Mouse (Mus musculus) hindbrain, embryonic 13.5 days (tissue): ENCODE measurements around the gene Ggcx. TPM values are rescaled to one million over a fixed set of nuclear protein-coding genes. Genes with fewer than 3 reads are reported as not detected.

Source experiments
- ATAC-seq: fragments of 200-750 bp; cut with Nextera tagmentation; 2 replicates; pipeline ENCODE4 v1.8.0; 2017; ENCODE audit warnings: moderate TSS enrichment; ENCODE audit not compliant: low FRiP score
- H3K27ac ChIP-seq: fragments of 300-500 bp; sonication (generic); 2 replicates; pipeline ENCODE4 v1.5.1; 2015; ENCODE audit warnings: inconsistent platforms, mild to moderate bottlenecking, moderate library complexity
- H3K27me3 ChIP-seq: fragments of 300-500 bp; sonication (generic); 2 replicates; pipeline ENCODE4 v1.6.1; 2015; ENCODE audit warnings: mild to moderate bottlenecking, inconsistent platforms
- H3K36me3 ChIP-seq: fragments of 300-500 bp; sonication (generic); 2 replicates; pipeline ENCODE4 v1.6.1; 2015; ENCODE audit warnings: mild to moderate bottlenecking, inconsistent platforms
- H3K4me1 ChIP-seq: fragments of 300-500 bp; sonication (generic); replicated peaks from 2 replicates; pipeline ENCODE4 v1.6.1; 2015; ENCODE audit warnings: inconsistent platforms
- H3K4me2 ChIP-seq: fragments of 300-500 bp; sonication (generic); 2 replicates; pipeline ENCODE4 v1.6.1; 2015; ENCODE audit warnings: inconsistent platforms, mild to moderate bottlenecking, moderate library complexity
- H3K4me3 ChIP-seq: fragments of 300-500 bp; sonication (generic); 2 replicates; pipeline ENCODE4 v1.5.1; 2015; ENCODE audit warnings: mild to moderate bottlenecking, inconsistent platforms
- H3K9ac ChIP-seq: fragments of 300-500 bp; sonication (generic); 2 replicates; pipeline ENCODE4 v1.6.1; 2015; ENCODE audit warnings: mild to moderate bottlenecking, inconsistent platforms
- H3K9me3 ChIP-seq: fragments of 300-500 bp; sonication (generic); 2 replicates; pipeline ENCODE4 v1.6.1; 2016; ENCODE audit warnings: inconsistent platforms
- WGBS: fragments of 180-500 bp; shearing (Covaris S2); methylation state at CpG from one replicate; pipeline ENCODE4 v1.1.7; 2015; 5-methylcytosine and 5-hydroxymethylcytosine counted together
- polyA plus RNA-seq: library from polyadenylated mRNA; unstranded; fragments of >200 nt; fragmentation: Nextera tagmentation; extraction: Ambion mirVana; gene quantifications from 2 replicates; pipeline ENCODE4 v1.2.1, GENCODE M21; 2015

The Ggcx gene
- polyA plus RNA-seq, 1 experiment from 2014 or later: 15.3 TPM

DNA sequence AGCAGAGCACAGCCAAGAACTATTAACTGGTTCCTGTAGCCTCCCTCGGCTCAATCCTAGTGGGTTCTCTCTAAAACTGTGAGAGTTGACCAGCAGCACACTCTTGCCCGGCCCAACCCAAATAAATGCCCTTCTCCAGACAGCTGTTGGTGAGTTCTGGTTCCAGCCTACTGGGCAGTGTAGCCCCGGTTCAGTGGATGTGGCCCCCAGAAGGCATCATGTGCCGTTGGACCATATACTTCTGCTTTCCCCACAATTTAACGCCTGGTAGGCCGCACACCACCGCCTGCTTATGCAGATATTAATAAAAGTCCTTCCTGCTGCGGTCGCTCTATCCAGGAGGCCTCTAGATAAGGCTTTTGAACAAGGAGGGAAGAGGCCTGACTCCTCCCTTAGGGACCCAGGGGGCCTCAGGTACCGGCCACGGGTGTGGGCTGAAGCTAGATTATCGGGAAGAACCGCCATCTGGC lies 24.6 kb upstream of the Ggcx start:
- H3K9me3 ChIP-seq: no peaks in the 10 kb centered on the region
- H3K27me3 ChIP-seq: peaks cover 32% of the 10 kb centered on the region
- ATAC-seq: no peak
- H3K4me1 ChIP-seq: peaks cover 12% of the 10 kb centered on the region
- 0 out of 2 replicates have a peak overlapping the region, but pooled peaks have one; percentile 55 for H3K27ac ChIP-seq
- 30% methylated on average over 13 of the region's 13 CpGs for WGBS
- peak overlapping the region; percentile 66 for H3K9ac ChIP-seq
- no peaks in the 10 kb centered on the region for H3K36me3 ChIP-seq
- peak overlapping the region; percentile 35 for H3K4me3 ChIP-seq
- H3K4me2 ChIP-seq: peak overlapping the region; percentile 54

DNA sequence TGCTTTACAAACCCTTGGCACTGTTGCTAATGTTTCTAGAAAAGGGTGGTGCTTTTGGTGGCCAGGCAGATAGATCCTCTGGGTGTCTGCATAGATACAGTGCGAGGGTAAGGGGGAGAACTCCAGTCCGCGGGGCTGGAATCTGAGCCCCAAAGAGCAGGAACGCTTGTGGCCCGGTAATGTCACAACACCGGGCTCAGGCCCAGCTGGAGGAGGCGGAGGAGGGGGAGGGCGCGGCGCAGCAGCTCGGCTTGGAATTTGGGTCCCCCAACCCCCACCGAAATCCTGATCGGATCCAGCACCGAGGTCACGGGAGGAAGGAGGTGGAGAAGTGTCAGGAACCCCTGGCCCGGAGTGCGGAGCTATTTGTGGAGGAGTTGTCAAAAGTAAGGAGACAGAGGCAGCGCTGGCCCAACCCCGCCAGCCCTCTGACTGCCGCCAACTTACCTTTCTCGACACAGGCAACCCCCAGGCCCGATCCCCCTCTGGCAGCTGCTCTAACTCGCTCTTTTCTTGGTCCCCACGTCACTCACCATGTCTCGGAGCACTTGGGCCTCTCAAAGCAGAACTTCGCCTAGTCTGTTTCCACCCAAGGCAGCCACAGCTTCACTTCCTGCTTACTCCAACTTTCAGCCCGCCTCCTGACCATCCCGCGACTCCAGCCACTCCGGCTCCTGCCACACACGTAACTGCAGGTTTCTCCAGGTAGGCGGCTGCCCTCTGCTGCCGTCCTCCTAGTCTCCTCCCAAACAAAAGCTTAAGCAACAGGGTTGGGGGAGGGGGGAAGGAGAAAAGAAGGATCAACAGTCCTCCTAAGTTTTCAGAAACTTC lies 24.0 kb upstream of the Ggcx start, which contains the start of gene Vamp8:
TSS of gene Vamp8 (minus strand) at position 763 of the 831 bp plus-strand sequence.
- H3K4me2 ChIP-seq: peak within 1 kb of the TSS; percentile 54
- peak within 1 kb of the TSS; percentile 35 for H3K4me3 ChIP-seq
- peak within 1 kb of the TSS; percentile 55; the same call in 1 of the 2 replicates for H3K27ac ChIP-seq
- WGBS: 2% methylated on average over 33 of the region's 33 CpGs
- no peaks in the 10 kb centered on the region for H3K36me3 ChIP-seq
- H3K9ac ChIP-seq: peak within 1 kb of the TSS; percentile 66
- H3K4me1 ChIP-seq: peaks cover 12% of the 10 kb centered on the region
- ATAC-seq: 0 out of 2 replicates have a peak, but pooled peaks have one; percentile 49
- H3K9me3 ChIP-seq: no peaks in the 10 kb centered on the region
- peaks cover 32% of the 10 kb centered on the region for H3K27me3 ChIP-seq

DNA sequence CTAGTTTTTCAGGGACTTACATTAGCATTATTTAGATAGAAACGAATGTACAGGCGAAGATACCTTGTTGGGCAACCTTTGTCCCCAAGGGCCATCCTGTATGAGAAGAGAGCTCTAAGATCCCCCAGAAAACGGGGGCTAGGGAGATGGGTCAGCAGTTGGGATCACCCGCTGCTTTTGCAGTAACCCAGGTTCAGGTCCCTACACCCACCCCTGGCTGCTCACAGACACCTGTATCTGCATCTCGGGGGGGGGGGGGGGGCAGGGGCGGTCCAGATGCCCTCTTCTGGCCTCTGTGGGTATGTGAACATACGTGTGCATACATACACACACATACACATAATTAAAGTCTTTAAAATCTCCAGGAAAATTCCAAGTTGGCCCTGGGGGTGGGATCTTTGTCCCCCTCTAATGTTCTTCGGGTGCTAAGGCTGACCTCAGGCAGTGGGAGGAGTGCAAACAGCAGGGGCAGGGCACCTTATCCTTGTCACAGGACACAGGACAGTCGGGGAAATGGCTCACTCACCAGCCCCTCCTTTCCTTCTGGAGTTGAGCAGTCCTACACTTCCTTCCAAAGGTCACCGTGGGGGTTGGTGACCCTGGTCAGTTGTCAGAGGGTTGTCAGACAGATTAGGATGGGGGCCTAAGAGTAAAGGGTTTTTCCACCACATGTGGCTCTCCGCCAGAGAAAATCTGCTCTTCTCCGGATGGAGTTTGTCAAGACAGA lies 23.1 kb upstream of the Ggcx start:
- H3K4me2 ChIP-seq: peak overlapping the region; percentile 54
- no peaks in the 10 kb centered on the region for H3K9me3 ChIP-seq
- WGBS: 23% methylated on average over 12 of the region's 12 CpGs
- H3K4me3 ChIP-seq: peak overlapping the region; percentile 35; the same call in 1 of the 2 replicates
- no peak overlapping the region for H3K9ac ChIP-seq
- no peaks in the 10 kb centered on the region for H3K36me3 ChIP-seq
- H3K27ac ChIP-seq: no peak overlapping the region
- peak; percentile 43; the same call in 1 of the 2 replicates for ATAC-seq
- H3K4me1 ChIP-seq: peaks cover 12% of the 10 kb centered on the region
- H3K27me3 ChIP-seq: peaks cover 32% of the 10 kb centered on the region

DNA sequence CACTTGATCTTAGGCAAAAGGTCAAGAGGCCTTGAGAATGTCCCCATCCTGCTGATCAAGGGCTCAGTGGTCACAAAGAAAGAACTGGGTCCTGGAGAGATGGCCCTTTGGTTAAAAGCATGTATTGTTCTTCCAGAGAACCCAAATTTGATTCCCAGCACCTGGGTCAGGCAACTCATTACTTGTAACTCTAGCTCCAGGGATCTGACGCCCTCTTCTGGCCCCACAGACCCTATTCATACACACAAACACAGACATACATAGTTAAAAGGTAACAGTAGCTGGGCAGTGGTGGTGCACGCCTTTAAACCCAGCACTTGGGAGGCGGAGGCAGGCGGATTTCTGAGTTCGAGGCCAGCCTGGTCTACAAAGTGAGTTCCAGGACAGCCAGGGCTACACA lies 21.8 kb upstream of the Ggcx start:
- Histone ChIP-seq H3K4me3 (no peak overlapping the region), H3K4me1 (peaks cover 12% of the 10 kb centered on the region), H3K36me3 (no peaks in the 10 kb centered on the region), H3K27ac (no peak overlapping the region), H3K9ac (no peak overlapping the region), H3K4me2 (no peak overlapping the region), H3K27me3 (peaks cover 32% of the 10 kb centered on the region), H3K9me3 (no peaks in the 10 kb centered on the region)
- no peak for ATAC-seq
- 91% methylated on average over 5 of the region's 5 CpGs for WGBS

DNA sequence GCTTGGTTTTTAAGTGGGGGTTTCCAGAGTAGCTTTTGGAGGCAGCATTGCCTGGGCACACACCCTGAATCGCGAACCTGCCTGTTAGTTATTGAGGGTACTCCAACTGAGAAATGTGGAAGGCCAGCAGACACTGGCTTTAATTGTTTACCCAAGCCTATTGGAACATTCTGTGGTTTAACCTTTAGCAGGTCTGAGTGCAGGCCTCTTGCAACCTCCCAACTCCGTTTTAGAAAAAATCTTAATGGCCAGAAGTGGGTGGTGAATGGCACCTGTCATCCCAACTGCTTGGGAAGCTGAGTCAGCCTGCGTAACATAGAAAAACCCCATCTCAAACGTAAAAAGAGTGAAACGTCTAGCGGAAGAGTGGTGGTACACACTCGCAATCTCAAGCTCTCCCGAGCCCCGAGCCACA lies 17.3 kb upstream of the Ggcx start:
- H3K4me1 ChIP-seq: no peaks in the 10 kb centered on the region
- H3K4me3 ChIP-seq: no peak overlapping the region
- ATAC-seq: no peak
- 85% methylated on average over 10 of the region's 10 CpGs for WGBS
- no peak overlapping the region for H3K9ac ChIP-seq
- no peaks in the 10 kb centered on the region for H3K27me3 ChIP-seq
- H3K27ac ChIP-seq: no peak overlapping the region
- H3K9me3 ChIP-seq: no peaks in the 10 kb centered on the region
- H3K4me2 ChIP-seq: no peak overlapping the region
- no peaks in the 10 kb centered on the region for H3K36me3 ChIP-seq

- WGBS: 56% methylated on average over 2 of the region's 2 CpGs
- Histone ChIP-seq H3K9me3 (no peaks in the 10 kb centered on the region), H3K4me1 (no peaks in the 10 kb centered on the region), H3K27ac (no peak overlapping the region), H3K36me3 (no peaks in the 10 kb centered on the region), H3K4me2 (no peak overlapping the region), H3K4me3 (no peak overlapping the region), H3K9ac (no peak overlapping the region), H3K27me3 (no peaks in the 10 kb centered on the region)
- no peak for ATAC-seq
These were observed 14.1 kb upstream of the Ggcx start for GRCm38 (mm10) chr6:72399967-72400366.

DNA sequence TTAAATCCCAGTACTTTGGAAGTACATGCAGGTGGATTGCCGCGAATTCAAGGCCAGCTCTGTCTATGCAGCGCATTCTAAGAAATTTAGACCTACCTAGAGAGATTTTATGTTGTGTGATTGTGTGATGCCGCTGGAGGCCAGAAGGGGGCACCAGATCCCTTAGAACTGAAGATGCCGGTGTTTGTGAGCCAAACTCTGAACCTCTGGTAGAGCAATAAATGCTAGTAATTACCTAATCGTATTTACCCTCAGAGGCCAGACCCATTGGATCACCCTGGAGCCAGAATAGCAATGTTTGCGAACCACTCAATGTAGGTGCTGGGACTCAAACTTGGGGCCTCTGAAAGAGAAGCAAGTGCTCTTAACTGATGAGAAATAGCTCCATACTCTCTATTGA lies 12.2 kb upstream of the Ggcx start:
- WGBS: 24% methylated on average over 7 of the region's 7 CpGs
- no peak overlapping the region for H3K4me2 ChIP-seq
- no peak overlapping the region for H3K9ac ChIP-seq

DNA sequence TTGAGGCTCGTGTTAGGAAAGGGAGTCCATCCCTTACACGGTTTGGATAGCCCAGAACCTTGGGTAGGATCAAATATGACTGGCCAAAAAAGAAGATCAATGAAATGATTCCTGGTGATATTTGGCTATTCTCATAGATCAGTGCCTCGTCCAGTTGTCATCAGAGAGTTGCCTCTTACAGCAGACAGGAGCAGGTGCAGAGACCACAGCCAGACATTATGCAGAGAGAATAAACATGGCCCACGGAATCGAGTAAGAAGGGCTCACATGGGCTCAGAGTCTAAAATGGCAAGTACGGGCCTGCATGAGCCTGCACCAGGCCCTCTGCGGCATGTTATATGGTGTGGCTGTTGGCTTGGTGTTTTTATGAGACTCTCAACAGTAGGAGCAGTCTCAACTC lies 8.8 kb upstream of the Ggcx start:
- H3K27ac ChIP-seq: no peak overlapping the region
- H3K4me2 ChIP-seq: no peak overlapping the region
- 84% methylated on average over 7 of the region's 7 CpGs for WGBS
- no peak for ATAC-seq
- H3K27me3 ChIP-seq: no peaks in the 10 kb centered on the region
- no peaks in the 10 kb centered on the region for H3K36me3 ChIP-seq
- H3K4me3 ChIP-seq: no peak overlapping the region
- no peaks in the 10 kb centered on the region for H3K4me1 ChIP-seq
- H3K9ac ChIP-seq: no peak overlapping the region
- no peaks in the 10 kb centered on the region for H3K9me3 ChIP-seq

More for the DNA sequence above, 12.2 kb upstream of the Ggcx start:
- Histone ChIP-seq H3K4me1 (no peaks in the 10 kb centered on the region), H3K27me3 (no peaks in the 10 kb centered on the region), H3K27ac (no peak overlapping the region), H3K4me3 (no peak overlapping the region), H3K9me3 (no peaks in the 10 kb centered on the region), H3K36me3 (no peaks in the 10 kb centered on the region)
- no peak for ATAC-seq

GRCm38 (mm10) chr6:72407119-72407518 lies 7.0 kb upstream of the Ggcx start:
- no peaks in the 10 kb centered on the region for H3K27me3 ChIP-seq
- H3K9ac ChIP-seq: no peak overlapping the region
- no peaks in the 10 kb centered on the region for H3K9me3 ChIP-seq
- no peak overlapping the region for H3K27ac ChIP-seq
- no peak overlapping the region for H3K4me3 ChIP-seq
- H3K4me2 ChIP-seq: no peak overlapping the region
- H3K4me1 ChIP-seq: no peaks in the 10 kb centered on the region
- no peaks in the 10 kb centered on the region for H3K36me3 ChIP-seq
- 3% methylated on average over 5 of the region's 5 CpGs for WGBS
- no peak; the same call in 1 of the 2 replicates for ATAC-seq

GRCm38 (mm10) chr6:72409567-72409966 lies 4.5 kb upstream of the Ggcx start:
- no peak overlapping the region for H3K9ac ChIP-seq
- no peak overlapping the region for H3K27ac ChIP-seq
- H3K9me3 ChIP-seq: no peaks in the 10 kb centered on the region
- H3K4me1 ChIP-seq: peaks cover 7% of the 10 kb centered on the region
- WGBS: 17% methylated on average over 3 of the region's 3 CpGs
- H3K4me3 ChIP-seq: no peak overlapping the region
- no peaks in the 10 kb centered on the region for H3K27me3 ChIP-seq
- H3K4me2 ChIP-seq: no peak overlapping the region
- H3K36me3 ChIP-seq: no peaks in the 10 kb centered on the region
- ATAC-seq: no peak

DNA sequence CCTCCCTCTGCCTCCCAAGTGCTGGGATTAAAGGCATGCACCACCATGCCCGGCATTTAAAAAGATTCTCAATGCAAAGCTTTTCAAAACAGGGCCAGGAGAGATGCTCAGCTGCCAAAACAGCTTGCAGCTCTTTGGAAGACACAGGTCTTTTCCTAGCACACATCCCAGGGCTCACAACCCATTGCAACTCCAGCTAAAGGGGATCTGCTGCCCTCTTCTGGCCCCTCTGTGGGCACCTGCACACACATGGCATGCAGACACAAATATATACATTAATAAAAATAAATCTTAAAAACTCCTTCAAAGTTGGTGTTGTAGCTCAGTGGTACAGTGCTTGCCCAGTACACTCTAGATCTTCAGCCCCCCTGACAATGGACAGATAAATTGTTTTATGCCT lies 4.1 kb upstream of the Ggcx start:
- WGBS: 26% methylated on average over 1 of the region's 1 CpGs
- Histone ChIP-seq H3K9me3 (no peaks in the 10 kb centered on the region), H3K4me2 (no peak overlapping the region), H3K4me1 (peaks cover 11% of the 10 kb centered on the region), H3K4me3 (no peak overlapping the region), H3K27ac (no peak overlapping the region), H3K9ac (no peak overlapping the region), H3K27me3 (no peaks in the 10 kb centered on the region), H3K36me3 (no peaks in the 10 kb centered on the region)
- ATAC-seq: no peak

DNA sequence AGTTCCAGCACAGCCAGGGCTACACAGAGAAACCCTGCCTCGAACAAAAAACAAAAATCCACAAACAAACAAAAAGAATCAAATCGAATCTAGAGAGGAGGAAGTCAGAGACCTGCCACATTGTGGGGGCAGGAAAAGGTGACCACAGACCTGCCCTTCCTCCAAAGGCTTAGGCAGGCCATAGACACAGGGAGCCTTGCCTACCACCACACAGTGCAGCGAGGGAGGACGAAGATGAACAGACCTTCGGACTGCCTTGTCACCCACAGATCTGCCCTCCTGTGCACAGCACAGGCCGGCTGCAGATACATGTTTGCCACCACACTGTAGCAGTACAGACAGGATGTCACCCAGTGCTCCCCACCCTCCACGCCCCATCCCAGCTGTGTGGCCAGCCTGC lies 3.6 kb upstream of the Ggcx start:
- Histone ChIP-seq H3K36me3 (no peaks in the 10 kb centered on the region), H3K9ac (0 out of 2 replicates have a peak overlapping the region, but pooled peaks have one; percentile 0), H3K27me3 (no peaks in the 10 kb centered on the region), H3K4me2 (no peak overlapping the region), H3K27ac (no peak overlapping the region), H3K4me1 (peaks cover 16% of the 10 kb centered on the region), H3K4me3 (no peak overlapping the region), H3K9me3 (no peaks in the 10 kb centered on the region)
- no peak for ATAC-seq
- WGBS: 88% methylated on average over 7 of the region's 7 CpGs
